Mouse (Mus musculus) spleen, adult 18-20 months (tissue): Measurements from ENCODE around the gene Eci2.
"Not testable (repeated sequence)": the region's sequence is repeated elsewhere in the genome, so short reads cannot be mapped to it uniquely, and the experiment has no call there.

Source experiments
- DNase-seq, 2 experiments: peaks; one replicate each; pipeline ENCODE4 v3.0.0; 2022; ENCODE audit warnings: mixed read lengths in 2 of 2

The Eci2 gene

DNA sequence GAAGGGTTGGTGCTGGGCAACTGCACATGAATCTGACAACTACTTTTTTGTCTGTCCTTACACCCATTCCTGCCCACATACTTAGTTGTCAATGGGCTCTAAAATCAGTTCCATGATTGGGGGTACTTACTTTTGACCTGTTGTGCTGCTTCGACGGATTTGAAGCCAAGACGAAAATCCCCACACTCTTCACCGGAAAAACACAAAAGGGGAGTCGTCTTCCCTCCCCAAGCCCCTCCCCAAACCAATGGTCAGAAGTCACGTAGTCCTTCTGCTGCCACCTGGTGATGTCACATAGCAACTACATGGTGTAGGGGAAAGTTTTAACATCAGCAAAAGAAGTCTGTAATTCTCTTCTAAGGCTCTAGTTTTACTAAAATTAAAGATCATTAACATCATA lies at the start of gene Eci2:
TSS of gene Eci2 (minus strand) at position 218 of the 400 bp plus-strand sequence.
- DNase-seq: peak in 1 of 2 experiments; percentile 14

DNA sequence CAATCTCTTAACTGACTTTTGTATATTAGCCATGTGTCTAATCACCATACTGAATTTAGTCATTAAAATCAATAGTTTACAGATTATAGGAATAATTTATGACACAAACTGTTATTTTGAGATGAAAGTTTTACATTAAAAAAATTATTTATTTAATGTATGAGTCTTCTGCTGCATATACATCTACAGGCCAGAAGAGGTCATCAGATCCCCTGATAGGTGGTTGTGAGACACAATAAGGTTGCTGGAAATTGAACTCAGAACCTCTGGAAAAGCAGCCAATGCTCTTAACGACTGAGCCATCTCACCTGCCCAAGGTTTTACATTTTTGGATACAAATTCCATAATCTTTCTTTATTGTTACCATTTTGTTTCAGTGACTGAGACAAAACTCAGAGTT lies 48.0 kb upstream of the Eci2 start:
- no peak for DNase-seq

DNA sequence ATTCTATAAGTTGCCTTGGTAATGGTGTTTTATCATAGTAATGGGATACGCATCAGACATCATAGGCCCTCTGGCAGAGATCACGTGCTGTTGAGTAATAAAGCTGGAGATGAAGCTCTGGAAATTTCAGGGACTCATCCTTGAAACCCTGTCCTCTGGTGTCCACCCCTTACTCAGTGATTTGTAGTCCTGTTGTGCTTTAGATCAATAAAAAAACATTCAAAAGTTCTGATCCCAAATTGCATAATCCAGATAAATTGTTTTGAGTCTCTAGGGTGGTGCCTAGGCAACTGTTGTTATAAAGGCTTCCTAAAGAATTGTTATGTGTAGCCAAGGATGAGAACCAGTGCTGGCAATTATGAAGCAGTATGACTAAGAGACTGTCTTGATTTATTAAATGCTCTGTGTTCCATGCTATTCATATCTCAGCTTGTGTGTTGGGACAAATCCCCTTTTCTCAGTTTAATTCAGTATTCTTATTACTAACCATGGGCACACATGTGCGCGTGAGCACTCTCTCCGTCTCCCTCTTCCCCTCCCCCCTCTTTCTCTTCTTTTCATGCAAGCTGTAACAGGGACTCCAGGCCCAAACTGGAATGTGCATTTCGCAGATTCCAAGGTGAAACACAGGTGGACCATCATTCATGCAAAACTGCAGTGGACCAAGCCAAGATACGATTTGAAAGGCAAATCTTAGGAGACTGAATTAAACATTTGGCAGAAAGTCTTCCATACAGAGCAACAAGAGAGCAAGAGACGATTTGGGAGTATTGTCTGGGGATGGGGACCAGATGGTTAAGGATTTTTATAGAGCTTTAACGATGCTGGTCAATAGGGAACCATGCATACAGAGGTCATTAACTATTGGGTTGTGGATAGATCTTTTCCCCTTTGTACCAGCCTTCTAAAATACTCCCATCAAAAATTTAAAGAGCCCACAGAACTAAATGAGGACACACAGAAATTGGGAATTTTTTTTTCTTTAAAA lies 43.9 kb upstream of the Eci2 start:
- no peak for DNase-seq

DNA sequence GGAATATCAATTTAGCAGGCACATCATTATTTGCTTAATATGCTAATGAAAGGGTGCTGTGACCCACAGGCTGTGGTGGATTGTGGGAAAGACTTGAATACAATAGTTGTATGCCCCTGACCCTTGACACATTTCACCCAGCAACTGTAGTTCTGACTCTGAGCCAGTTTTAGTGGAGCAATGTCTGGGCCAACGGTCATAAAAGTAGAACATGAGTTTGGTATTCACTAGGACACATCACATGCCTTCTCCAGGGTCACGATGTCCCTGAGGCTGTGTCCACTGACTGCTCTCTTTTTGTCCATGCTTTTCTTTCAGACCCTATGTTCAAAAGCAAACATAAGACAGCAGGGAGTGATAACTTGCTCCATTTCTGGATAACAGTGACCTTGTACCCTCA lies 40.2 kb upstream of the Eci2 start:
- no peak for DNase-seq

DNA sequence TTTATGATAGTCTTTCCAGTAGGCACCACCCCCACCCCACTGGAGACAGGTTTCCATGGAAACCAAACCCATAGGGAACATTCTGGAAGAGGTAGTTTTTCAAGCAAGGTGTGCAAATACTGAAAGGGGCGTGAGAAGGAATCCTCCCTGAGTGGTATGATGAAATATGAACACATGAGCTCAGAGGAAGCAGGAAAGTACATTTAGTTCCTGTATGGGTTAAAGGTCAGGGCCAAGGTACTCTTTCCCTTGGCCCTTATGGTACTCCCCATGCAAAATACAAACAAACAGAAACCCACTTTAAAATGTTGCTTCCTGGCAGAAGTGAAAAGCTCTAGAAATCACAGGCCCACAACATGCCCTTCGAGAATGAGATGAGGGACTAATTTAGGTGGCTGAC lies 39.1 kb upstream of the Eci2 start:
- no peak for DNase-seq

DNA sequence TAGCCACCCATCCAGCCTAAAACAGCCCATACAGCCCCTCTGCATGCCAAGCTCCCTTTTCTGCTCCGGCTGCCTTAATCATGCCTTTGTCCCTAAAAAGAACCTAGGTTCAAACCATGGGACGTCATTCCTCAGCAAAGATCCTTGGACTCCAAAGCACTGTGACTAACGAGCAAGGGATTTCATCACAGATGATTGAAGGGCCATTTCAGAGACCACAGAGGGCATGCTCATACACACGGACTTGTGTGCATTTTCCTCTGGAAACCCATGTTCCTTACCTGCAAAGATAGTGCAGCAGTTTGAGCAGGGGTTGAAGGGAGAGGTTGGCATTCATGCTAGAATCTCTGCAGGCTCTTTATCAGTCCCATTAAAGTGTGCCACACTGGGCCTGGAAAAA lies 37.5 kb upstream of the Eci2 start:
- no peak for DNase-seq

DNA sequence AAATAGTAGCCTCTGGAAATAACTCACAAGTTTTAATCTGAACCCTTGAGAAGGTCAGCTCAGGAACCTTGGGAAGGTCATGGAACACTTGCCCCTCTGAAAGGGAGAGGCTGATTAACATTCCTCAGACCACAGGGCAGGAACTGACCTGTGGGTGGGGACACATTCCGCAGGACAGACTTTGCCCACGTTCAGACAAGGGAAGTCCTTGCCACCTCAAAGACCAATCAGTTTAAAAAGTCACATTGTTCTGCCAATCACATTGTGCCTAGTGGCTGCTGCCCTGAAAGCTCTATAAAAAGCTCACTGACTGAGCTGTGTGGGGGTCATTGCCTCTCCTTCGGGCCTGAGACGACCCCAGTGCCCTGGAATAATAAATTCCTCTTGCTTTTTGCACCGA lies 31.2 kb upstream of the Eci2 start:
- no peak for DNase-seq

DNA sequence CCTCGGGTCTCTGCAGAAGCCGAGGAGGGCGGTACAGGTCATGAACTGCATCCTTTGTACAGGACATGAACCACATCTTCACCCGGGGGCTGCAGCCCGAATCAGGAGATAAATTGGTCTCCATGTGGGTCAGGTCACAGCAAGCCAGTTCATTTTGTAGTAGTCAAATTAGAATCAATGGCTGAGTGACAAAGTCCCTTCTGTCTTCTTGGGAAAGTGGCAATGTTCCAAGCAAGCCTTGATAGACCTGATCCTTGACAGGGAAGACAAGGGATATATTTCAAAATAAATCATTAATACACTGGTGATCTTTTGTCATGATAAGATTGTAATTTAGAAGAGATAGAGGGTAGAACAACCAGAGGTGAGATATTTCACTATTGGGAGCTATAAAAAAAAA lies 9.6 kb upstream of the Eci2 start:
- no peak for DNase-seq

DNA sequence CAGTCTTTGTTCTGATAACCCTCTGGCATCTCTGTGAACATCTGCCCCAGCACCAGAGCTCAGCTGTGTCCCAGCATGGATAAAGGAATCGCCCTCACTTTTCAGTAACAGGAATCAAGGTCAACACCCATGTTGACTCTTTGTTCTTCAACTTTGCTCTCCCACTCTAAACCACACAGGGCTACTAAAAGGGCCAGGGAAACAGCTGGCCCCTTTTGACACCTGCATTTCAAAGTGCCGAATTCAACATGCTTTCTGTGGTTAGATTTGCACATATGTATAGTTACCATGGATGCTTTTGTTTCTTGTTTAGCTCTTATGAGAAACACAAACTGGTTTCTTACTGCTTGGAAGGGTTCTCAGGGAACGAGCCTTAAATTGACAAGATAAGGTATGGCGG lies 8.8 kb upstream of the Eci2 start:
- no peak for DNase-seq

DNA sequence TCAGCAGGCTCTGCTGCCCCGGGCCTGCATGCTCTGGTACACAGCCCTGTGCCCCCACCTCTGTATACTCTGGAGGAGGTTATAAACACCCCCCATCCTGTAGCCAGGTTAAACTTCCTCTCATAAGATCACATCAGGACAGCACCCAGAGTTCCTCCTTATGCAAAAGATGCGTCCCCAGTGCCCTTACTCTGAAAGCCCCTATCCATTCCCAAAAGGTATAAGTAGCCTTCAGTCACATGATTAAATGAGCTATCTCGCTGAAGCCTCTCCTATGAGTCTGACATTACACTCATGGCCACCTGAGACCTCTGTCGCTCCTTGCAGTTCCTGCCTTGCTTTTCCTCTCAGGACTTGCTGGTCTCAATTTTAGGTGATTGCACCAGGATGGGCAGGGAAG lies 6.7 kb upstream of the Eci2 start:
- DNase-seq: no peak

DNA sequence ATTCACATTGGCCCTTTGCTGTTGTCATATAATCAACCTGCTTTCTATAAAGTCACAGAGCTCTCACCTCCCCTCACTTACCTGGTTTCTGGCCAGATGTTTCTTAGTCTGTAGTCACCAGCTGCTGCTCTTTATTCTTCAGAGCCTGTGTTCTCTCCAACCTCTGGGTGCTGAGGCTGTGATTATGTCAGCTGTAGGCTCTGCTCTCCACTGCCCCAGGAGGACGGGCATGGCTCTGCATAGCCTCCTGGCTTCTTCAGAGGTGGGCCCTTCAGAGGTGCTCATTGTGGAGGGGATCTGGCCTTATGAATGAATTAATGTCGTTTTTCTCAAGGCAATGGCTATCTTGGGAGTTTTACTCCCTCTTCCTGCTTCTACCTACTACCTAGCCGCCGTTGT lies 4.8 kb upstream of the Eci2 start:
- DNase-seq: no peak

DNA sequence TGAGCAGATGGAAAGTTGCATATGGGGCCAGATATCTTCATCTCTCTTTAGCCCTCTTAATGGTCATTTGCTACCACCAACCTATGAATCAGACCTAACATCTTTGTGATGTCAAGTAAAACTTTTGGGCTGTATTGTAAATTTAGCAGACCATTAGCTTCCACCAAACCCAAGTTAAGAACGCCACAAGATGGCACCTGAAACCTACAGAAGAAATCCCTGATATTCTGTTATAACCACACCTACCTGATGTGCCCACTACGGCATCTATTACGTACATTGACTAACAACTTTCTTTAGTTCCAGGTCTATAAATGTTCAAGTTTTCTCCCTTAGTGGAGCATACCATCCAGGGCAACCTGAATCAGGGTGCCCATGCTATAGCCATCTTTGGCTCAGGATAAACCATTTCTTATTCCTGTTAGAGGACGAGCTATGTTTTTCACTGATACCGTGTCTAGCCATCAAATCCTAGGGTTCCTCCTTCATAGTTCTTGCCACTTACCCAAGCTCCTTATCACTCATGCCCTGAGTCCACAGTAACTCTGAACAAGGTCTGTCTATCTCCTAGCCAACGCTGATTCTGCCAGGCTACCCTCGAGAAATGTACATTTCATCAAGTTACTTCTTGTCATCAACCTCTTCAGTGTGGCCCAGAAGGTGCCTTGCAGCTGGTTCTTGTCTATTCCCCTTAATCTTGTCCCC lies 4.2 kb upstream of the Eci2 start:
- no peak for DNase-seq

DNA sequence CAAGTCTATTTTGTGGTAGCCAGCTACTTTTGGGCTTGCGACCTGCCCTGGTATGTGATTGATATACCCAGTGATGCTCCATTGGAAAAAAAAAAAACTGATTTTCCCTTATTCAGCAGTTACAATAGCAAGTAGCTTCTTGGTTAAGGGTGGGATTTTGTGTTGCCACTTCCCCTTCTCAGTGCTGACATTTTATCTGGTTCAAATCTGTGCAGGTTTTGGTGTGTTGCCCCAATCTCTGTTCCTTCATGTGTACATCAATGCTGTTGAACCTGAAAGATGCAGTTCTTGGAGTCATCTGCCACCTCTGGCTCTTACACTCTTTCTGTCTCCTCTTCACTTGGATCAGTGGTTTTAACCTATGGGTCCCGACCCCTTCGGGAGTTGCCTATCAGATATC lies 1.5 kb upstream of the Eci2 start:
- no peak for DNase-seq

DNA sequence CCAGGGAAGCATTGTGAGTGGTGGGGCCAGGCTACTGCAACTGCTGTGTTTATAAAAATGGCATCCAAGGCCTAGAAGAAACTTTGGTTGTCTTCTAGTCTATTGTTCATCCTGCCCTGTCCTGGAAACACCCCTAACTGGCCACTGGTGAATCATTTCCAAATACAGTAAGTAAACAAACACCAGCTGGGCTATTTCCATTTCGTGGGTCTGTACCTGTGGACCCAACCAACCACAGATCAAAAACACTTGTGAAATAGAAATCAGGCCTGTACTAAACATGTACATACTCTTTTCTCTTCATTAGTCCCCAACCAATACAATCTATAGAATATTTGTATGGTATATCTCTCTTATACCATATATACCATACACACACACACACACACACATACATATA lies 3.5 kb downstream of the Eci2 start:
- DNase-seq: not testable (repeated sequence)

DNA sequence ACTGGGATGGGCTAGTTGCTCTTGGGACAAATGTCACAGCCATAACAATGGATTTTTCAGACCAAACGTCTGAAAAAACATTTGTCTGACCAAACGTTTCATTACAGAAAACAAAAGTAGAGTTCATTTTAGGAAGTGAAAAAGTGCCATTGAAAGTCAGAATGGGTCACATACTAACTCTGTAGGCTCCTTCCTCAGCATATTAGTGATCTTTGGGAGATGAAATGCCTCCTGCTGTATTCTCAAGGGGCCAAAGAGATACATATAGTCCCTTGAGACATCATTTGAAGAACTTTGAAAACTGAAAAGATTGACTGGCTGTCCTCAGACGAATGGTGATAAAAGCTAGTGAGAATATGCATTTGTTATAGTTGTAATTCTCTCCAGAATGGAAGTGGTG lies 6.5 kb downstream of the Eci2 start:
- DNase-seq: no peak

DNA sequence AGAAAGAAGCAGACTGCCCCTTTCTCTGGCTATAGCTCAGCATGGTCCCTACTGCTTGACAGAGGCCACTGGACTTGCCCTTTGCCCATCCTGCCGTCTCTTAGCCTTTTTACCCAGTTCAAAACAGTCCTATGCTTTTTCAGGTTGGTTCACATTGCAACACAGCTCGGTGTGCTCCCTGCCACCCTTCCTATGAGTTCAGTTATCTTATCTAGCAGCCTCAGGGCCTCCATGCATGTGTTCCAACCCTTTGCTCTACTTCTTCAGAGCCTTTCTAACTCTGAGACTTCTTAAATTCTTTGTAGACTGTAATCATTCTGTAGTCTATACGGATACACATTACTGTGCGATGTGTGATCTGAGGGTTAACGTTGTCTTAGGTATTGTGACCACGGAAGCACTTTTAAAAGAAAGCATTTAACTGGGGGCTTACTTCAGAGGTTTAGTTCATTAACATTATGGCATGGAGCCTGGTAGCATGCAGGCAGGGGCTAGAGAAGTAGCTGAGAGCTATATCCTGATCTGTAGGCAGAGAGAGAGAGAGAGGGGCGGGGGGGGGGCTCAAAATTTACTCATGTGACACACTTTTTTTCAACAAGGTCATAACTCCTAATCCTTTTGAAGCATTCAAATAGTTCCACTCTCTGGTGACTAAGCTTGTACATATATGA lies 7.9 kb downstream of the Eci2 start:
- no peak for DNase-seq

DNA sequence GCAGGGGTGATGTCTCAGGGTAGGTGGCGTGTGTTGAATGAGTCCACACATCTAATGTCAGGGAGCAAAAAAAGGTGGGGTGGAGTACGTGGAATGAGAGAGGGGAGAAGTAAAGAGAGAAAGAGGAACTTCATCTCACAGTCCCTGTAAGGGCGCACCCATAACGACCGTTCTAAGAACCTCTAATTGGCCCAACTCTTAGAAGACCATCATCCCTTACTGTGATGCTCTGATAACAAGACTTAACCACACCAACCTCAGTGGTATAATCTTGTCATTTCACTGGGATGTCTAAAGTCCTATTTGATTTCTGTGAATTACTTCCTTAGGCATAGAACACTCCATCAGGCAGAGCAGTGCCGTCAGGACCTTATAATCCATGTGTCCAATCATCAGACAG lies 9.5 kb downstream of the Eci2 start:
- no peak for DNase-seq

DNA sequence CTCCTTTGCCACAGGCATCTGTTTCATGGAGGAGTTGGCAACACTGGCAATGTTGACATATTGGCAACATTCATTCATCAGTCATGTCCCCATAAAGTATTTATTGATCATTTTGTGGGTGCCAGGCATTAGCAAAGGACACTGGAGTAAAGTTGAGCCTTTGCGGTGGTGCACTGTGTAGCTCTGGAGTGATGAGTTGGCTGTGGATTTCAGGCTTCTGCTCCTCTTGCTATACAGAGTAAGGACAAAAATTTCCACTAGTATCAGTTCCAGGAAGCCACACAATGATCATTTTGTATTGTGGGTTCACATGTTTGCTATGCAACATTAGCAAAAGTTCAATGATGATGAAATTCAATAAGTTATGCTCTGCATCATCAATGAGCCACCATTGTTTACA lies 10.8 kb downstream of the Eci2 start:
- no peak for DNase-seq

DNA sequence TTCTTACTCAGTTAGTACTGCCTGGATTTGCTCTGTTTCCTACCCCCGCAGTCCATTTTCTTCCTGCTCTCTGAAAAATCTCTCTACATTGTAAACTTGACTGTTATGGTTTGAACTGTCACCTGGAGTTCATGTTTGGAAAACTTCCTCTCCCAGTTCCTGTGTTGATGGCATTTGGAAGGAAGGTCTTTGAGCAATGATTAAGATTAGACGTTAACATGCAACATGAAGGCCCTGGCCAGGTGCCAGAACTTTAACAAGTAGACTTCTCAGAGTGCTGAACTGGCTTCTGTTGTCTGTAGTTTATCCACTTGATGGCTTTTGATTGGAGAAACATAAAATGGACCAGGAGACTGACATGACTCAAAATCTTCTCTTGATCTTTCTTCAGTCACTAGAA lies 31.0 kb downstream of the Eci2 start:
- no peak for DNase-seq

DNA sequence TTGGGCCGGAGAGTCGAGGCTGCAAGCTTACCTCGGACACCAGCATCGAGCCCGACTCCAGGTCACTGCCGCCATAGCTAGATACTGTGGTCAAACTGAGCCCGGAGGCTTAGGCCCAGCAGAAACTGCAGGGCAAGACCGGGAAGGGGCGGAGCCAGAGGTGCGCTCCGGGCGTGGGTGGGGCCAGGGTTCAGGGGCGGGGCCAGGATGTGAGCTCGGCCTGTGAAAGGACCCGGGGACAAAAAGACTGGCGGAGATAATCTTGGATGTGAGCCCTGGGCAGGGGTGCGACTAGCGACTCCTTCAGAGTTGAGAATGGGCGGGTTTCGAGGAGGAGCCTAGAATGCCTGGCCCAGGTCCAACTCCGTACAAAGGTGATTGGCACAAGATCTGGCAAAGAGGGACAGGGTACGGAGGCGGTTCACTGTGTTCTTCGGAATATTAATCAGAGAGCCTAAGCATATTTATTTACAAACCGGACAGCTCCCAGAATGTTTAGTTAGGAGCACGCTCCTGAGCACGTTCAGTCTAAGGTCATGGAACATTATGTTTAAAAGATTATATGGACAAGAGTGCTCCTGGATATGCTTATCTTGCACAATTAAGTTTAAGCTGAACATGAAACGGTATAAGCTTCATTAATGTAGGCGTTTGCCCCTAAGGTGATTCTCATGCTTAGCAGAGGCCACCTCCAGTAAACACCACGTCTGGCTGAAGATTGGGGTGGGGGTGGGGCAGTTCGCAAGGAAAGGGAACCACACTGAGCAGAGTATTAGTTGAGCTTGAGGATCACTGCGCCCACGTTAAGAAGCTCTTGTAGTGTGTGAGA lies 32.7 kb downstream of the Eci2 start:
- DNase-seq: peak; percentile 88 to 96

DNA sequence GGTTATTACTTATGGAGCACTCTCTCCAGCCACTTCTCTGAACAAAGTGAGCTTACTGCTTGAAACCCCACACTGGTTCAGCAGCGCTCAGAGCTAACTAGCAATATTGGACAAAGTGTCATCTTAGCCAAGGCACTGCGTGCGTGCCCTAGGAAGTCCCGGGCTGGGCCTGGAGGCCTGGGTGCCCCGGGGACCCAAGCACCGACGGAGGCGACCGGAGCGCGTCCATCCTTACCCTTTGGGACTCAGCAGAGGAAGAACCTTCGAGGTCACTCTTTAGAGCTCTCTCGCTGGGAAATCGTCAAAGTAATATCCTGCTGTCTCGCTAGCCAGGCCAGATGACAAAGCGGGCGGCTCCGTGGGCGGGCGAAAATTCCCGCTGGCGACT lies 33.3 kb downstream of the Eci2 start:
- DNase-seq: no peak

DNA sequence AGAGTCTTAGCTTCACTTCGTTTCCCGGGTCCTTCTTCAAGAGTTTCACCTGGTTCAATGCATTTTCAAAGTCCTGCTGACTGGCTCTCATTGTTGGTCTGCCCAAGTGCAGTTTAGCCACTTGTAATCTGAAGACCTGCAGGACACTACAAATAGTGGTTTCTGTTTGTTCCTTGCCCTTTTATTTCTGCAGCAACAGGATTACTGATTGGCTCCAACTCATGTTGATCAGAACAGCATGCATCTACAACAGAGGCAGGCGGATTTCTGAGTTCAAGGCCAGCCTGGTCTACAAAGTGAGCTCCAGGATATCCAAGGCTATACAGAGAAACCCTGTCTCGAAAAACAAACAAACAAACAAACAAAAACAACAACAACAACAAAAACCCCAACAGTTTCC lies 33.8 kb downstream of the Eci2 start:
- no peak for DNase-seq
